In the genomic region with DNA sequence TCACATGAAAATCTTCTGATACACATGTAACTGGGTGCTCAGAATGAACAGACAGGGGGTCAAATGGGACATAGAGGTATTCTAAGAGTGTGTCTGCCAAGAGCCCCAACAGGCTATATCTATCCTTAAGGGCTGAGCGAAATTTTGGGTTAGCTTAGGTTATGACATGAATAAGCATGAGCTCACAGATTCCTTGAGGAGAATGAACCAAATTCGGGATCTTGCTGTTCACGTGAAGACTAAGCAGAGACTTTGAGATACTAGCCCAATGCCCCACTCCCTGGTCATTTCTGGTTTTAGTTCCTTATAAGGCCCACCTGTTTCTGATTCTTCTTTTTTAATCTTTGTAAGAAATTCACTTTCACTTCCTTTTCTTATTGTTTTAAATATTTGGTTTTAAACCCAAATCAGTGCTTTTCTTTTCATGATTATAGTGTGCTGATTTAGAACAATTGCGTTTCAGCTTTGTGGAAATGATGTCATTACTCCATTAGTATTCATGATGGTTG, we compare ENCODE assay signal across 41 mouse cellular contexts. TPM values are rescaled to one million over a fixed set of nuclear protein-coding genes. Genes with fewer than 3 reads are reported as not detected.
"Had no signal": no experiment of that assay in that cellular context is flagged by ENCODE, and none has a peak within 500 bp of the region (broad histone marks: within the 10 kb centered on the region; RNA-seq: fewer than 3 reads in every experiment).

No protein-coding gene starts in this region.

- H3K4me1 ChIP-seq: hindbrain, embryonic 15.5 days; kidney, embryonic 15.5 days; limb, embryonic 13.5 days; limb, embryonic 15.5 days; liver, embryonic 12.5 days had no signal

- H3K9ac ChIP-seq: heart, embryonic 13.5 days; heart, embryonic 15.5 days; hindbrain, embryonic 13.5 days; hindbrain, embryonic 15.5 days; kidney, embryonic 15.5 days; limb, embryonic 13.5 days; limb, embryonic 15.5 days; liver, embryonic 12.5 days; liver, embryonic 14.5 days had no signal

- ATAC-seq: hindbrain, postnatal 0 days; intestine, embryonic 16.5 days; liver, embryonic 12.5 days had no signal

- H3K4me2 ChIP-seq: heart, embryonic 11.5 days; heart, embryonic 13.5 days; heart, embryonic 15.5 days; hindbrain, embryonic 13.5 days; hindbrain, embryonic 15.5 days; kidney, embryonic 15.5 days; limb, embryonic 13.5 days; limb, embryonic 15.5 days; liver, embryonic 12.5 days had no signal

- H3K4me3 ChIP-seq: gastrocnemius, adult 2 months; heart, embryonic 13.5 days; heart, embryonic 15.5 days; hindbrain, embryonic 13.5 days; hindbrain, embryonic 15.5 days; kidney, embryonic 15.5 days; left cerebral cortex, adult 2 months; limb, embryonic 13.5 days; limb, embryonic 15.5 days; liver, embryonic 12.5 days had no signal

- DNase-seq: gastrocnemius, adult 2 months; gastrocnemius, postnatal 10 days; gastrocnemius, postnatal 25 days; heart, adult 18-20 months; heart, postnatal 14 days; heart, postnatal 36 days; kidney, adult 11 months; kidney, adult 2 months; kidney, adult 9 months; kidney, postnatal 14 days; kidney, postnatal 36 days; layer of hippocampus, adult 9-11 months; layer of hippocampus, postnatal 36 days had no signal

- H3K27ac ChIP-seq: gastrocnemius, adult 2 months; heart, embryonic 13.5 days; heart, embryonic 15.5 days; hindbrain, embryonic 13.5 days; hindbrain, embryonic 15.5 days; hindbrain, postnatal 0 days; kidney, embryonic 15.5 days; kidney, postnatal 0 days; left cerebral cortex, adult 2 months; limb, embryonic 13.5 days; limb, embryonic 15.5 days; liver, embryonic 12.5 days; liver, embryonic 14.5 days had no signal

- H3K36me3 ChIP-seq: heart, embryonic 13.5 days; heart, embryonic 15.5 days; hindbrain, embryonic 13.5 days; hindbrain, embryonic 15.5 days; kidney, embryonic 15.5 days; limb, embryonic 13.5 days; limb, embryonic 15.5 days; liver, embryonic 12.5 days had no signal

- H3K9me3 ChIP-seq: heart, embryonic 15.5 days; hindbrain, embryonic 15.5 days; kidney, embryonic 15.5 days; limb, embryonic 13.5 days; limb, embryonic 15.5 days; liver, embryonic 12.5 days had no signal

- H3K27me3 ChIP-seq: heart, embryonic 15.5 days; hindbrain, embryonic 15.5 days; kidney, embryonic 15.5 days; limb, embryonic 13.5 days; limb, embryonic 15.5 days; liver, embryonic 12.5 days had no signal

RNA-seq across cellular contexts. Expression of gene Gm17364, which starts 17.7 kb away (rescaled TPM):
- total RNA-seq: gastrocnemius, adult 2 months; gastrocnemius, postnatal 10 days; gastrocnemius, postnatal 25 days; gastrocnemius, postnatal 4 days; heart, adult 18-20 months; heart, adult 8-10 months; heart, postnatal 14 days; heart, postnatal 36 days; hematopoietic stem cell, adult 5-6 weeks; hindbrain, postnatal 0 days; layer of hippocampus, adult 18-20 months; layer of hippocampus, adult 8-10 months; layer of hippocampus, postnatal 14 days; layer of hippocampus, postnatal 36 days; left cerebral cortex, adult 2 months; left cerebral cortex, postnatal 14 days; left cerebral cortex, postnatal 36 days; liver, adult 2 months had no signal
- polyA plus RNA-seq: heart, embryonic 11.5 days; heart, embryonic 13.5 days; heart, embryonic 15.5 days; heart, postnatal 0 days; hindbrain, embryonic 11.5 days; hindbrain, embryonic 13.5 days; hindbrain, embryonic 15.5 days; hindbrain, postnatal 0 days; intestine, embryonic 14.5 days; intestine, embryonic 16.5 days; kidney, adult 2 months; kidney, embryonic 15.5 days; kidney, postnatal 0 days; large intestine, adult 2 months; limb, embryonic 11.5 days; limb, embryonic 13.5 days; limb, embryonic 15.5 days; liver, adult 2 months; liver, embryonic 12.5 days; liver, embryonic 14.5 days had no signal
